Mouse (Mus musculus) neural tube, embryonic 11.5 days (tissue): ENCODE data around the gene Tbc1d5. TPM values are rescaled to one million over a fixed set of nuclear protein-coding genes. Genes with fewer than 3 reads are reported as not detected.

Experiments
- ATAC-seq: fragments of 200-750 bp; cut with Nextera tagmentation; 2 replicates; pipeline ENCODE4 v1.8.0; 2017; ENCODE audit warnings: moderate number of reproducible peaks, mild to moderate bottlenecking, moderate TSS enrichment, moderate library complexity; ENCODE audit not compliant: insufficient read depth, low FRiP score, low TSS enrichment
- DNase-seq: peaks from one replicate; pipeline ENCODE4 v3.0.0-alpha.2; 2015; ENCODE audit warnings: low spot score
- H3K27ac ChIP-seq: fragments of 300-500 bp; sonication (generic); 2 replicates; pipeline ENCODE4 v1.5.1; 2014; ENCODE audit warnings: low read depth, mild to moderate bottlenecking, low read length
- H3K27me3 ChIP-seq: fragments of 300-500 bp; sonication (generic); 2 replicates; pipeline ENCODE4 v1.6.1; 2014; ENCODE audit warnings: mild to moderate bottlenecking, low read length, mixed read lengths; ENCODE audit not compliant: control insufficient read depth, insufficient read depth
- H3K36me3 ChIP-seq: fragments of 300-500 bp; sonication (generic); 2 replicates; pipeline ENCODE4 v1.6.1; 2014; ENCODE audit warnings: mild to moderate bottlenecking, low read length, moderate library complexity, mixed read lengths; ENCODE audit not compliant: control insufficient read depth, insufficient read depth
- H3K4me1 ChIP-seq: fragments of 300-500 bp; sonication (generic); 2 replicates; pipeline ENCODE4 v1.6.1; 2014; ENCODE audit warnings: low read length, mixed read lengths; ENCODE audit not compliant: control insufficient read depth, insufficient read depth
- H3K4me2 ChIP-seq: fragments of 300-500 bp; sonication (generic); 2 replicates; pipeline ENCODE4 v1.6.1; 2014; ENCODE audit warnings: low read depth, mild to moderate bottlenecking, moderate library complexity
- H3K4me3 ChIP-seq: fragments of 300-500 bp; sonication (generic); 2 replicates; pipeline ENCODE4 v1.5.1; 2014; ENCODE audit warnings: low read depth, low read length
- H3K9ac ChIP-seq: fragments of 300-500 bp; sonication (generic); 2 replicates; pipeline ENCODE4 v1.6.1; 2014; ENCODE audit warnings: mild to moderate bottlenecking, low read length
- H3K9me3 ChIP-seq: fragments of 300-500 bp; sonication (generic); 2 replicates; pipeline ENCODE4 v1.6.1; 2016; ENCODE audit warnings: low read length; ENCODE audit not compliant: control insufficient read depth
- WGBS: fragments of 180-500 bp; shearing (Covaris S2); extraction: QIAGEN DNeasy Blood & Tissue Kit; methylation state at CpG from one replicate; pipeline ENCODE4 v1.1.7; 2014; 5-methylcytosine and 5-hydroxymethylcytosine counted together
- polyA plus RNA-seq: library from polyadenylated mRNA; unstranded; fragments of >200 nt; fragmentation: Nextera tagmentation; extraction: Ambion mirVana; gene quantifications from 2 replicates; pipeline ENCODE4 v1.2.1, GENCODE M21; 2014

Gene Tbc1d5
- polyA plus RNA-seq, 1 experiment from 2014 or later, result 11.6 TPM

- 83% methylated on average over 2 of the region's 2 CpGs for WGBS
- Histone ChIP-seq H3K9me3 (no peaks in the 10 kb centered on the region), H3K36me3 (no peaks in the 10 kb centered on the region), H3K4me3 (no peak overlapping the region), H3K9ac (no peak overlapping the region), H3K27me3 (no peaks in the 10 kb centered on the region), H3K27ac (no peak overlapping the region), H3K4me2 (no peak overlapping the region), H3K4me1 (no peaks in the 10 kb centered on the region)
- ATAC-seq, result no peak
- DNase-seq, result no peak
Observed at GRCm38 (mm10) chr17:51194787-51195186, 15.6 kb upstream of the Tbc1d5 start.

GRCm38 (mm10) chr17:51191381-51191780 lies 12.2 kb upstream of the Tbc1d5 start:
- Histone ChIP-seq H3K4me2 (no peak overlapping the region), H3K27me3 (no peaks in the 10 kb centered on the region), H3K27ac (no peak overlapping the region), H3K9ac (no peak overlapping the region), H3K9me3 (no peaks in the 10 kb centered on the region), H3K36me3 (no peaks in the 10 kb centered on the region), H3K4me3 (no peak overlapping the region), H3K4me1 (no peaks in the 10 kb centered on the region)
- DNase-seq, result no peak
- ATAC-seq, result no peak
- WGBS, result 87% methylated on average over 1 of the region's 1 CpGs

GRCm38 (mm10) chr17:51182715-51183114 lies 3.6 kb upstream of the Tbc1d5 start:
- DNase-seq (no peak), ATAC-seq (no peak)
- 85% methylated on average over 2 of the region's 2 CpGs for WGBS

GRCm38 (mm10) chr17:51178491-51179194 lies 509 bp downstream of the Tbc1d5 start:
- H3K36me3 ChIP-seq, result no peaks in the 10 kb centered on the region
- peak overlapping the region; percentile 84 for H3K9ac ChIP-seq
- H3K4me2 ChIP-seq, result peak overlapping the region; percentile 70
- peak overlapping the region; percentile 99 for H3K27ac ChIP-seq
- H3K4me3 ChIP-seq, result peak overlapping the region; percentile 61
- no peaks in the 10 kb centered on the region for H3K27me3 ChIP-seq
- 0% methylated on average over 35 of the region's 59 CpGs for WGBS
- DNase-seq, result peak; percentile 78
- ATAC-seq, result peak; percentile 73
- no peaks in the 10 kb centered on the region for H3K9me3 ChIP-seq
- no peaks in the 10 kb centered on the region; the same call in 1 of the 2 replicates for H3K4me1 ChIP-seq

More at GRCm38 (mm10) chr17:51182715-51183114, 3.6 kb upstream of the Tbc1d5 start:
- H3K36me3 ChIP-seq, result no peaks in the 10 kb centered on the region
- no peaks in the 10 kb centered on the region for H3K27me3 ChIP-seq
- no peak overlapping the region for H3K27ac ChIP-seq
- H3K4me2 ChIP-seq, result no peak overlapping the region
- H3K4me1 ChIP-seq, result no peaks in the 10 kb centered on the region; the same call in 1 of the 2 replicates
- no peaks in the 10 kb centered on the region for H3K9me3 ChIP-seq
- no peak overlapping the region for H3K4me3 ChIP-seq
- no peak overlapping the region for H3K9ac ChIP-seq

- ATAC-seq, result no peak
- no peaks in the 10 kb centered on the region; the same call in 1 of the 2 replicates for H3K4me1 ChIP-seq
- no peaks in the 10 kb centered on the region for H3K9me3 ChIP-seq
- peak overlapping the region; percentile 70 for H3K4me2 ChIP-seq
- H3K27ac ChIP-seq, result peak overlapping the region; percentile 99; the same call in 1 of the 2 replicates
- H3K9ac ChIP-seq, result peak overlapping the region; percentile 84
- no peaks in the 10 kb centered on the region for H3K36me3 ChIP-seq
- peak; percentile 19 for DNase-seq
- peak overlapping the region; percentile 61 for H3K4me3 ChIP-seq
- H3K27me3 ChIP-seq, result no peaks in the 10 kb centered on the region
- 69% methylated on average over 6 of the region's 6 CpGs for WGBS
Observed at GRCm38 (mm10) chr17:51177923-51178322, 1.2 kb downstream of the Tbc1d5 start.

- Histone ChIP-seq H3K4me2 (no peak overlapping the region), H3K4me3 (no peak overlapping the region), H3K36me3 (no peaks in the 10 kb centered on the region), H3K27ac (no peak overlapping the region), H3K9ac (no peak overlapping the region), H3K9me3 (no peaks in the 10 kb centered on the region), H3K4me1 (no peaks in the 10 kb centered on the region), H3K27me3 (no peaks in the 10 kb centered on the region)
- DNase-seq, result no peak
- ATAC-seq, result no peak
- 88% methylated on average over 1 of the region's 1 CpGs for WGBS
Observed at GRCm38 (mm10) chr17:51172332-51172731, 6.8 kb downstream of the Tbc1d5 start.

- no peak for DNase-seq
- Histone ChIP-seq H3K36me3 (no peaks in the 10 kb centered on the region), H3K4me1 (no peaks in the 10 kb centered on the region), H3K4me3 (no peak overlapping the region), H3K9me3 (no peaks in the 10 kb centered on the region), H3K9ac (no peak overlapping the region), H3K27ac (no peak overlapping the region), H3K27me3 (no peaks in the 10 kb centered on the region), H3K4me2 (no peak overlapping the region)
- 91% methylated on average over 3 of the region's 3 CpGs for WGBS
- no peak for ATAC-seq
Observed at GRCm38 (mm10) chr17:51171504-51171903, 7.6 kb downstream of the Tbc1d5 start.

- no peaks in the 10 kb centered on the region for H3K4me1 ChIP-seq
- no peaks in the 10 kb centered on the region for H3K9me3 ChIP-seq
- H3K4me2 ChIP-seq, result no peak overlapping the region
- H3K9ac ChIP-seq, result no peak overlapping the region
- no peak overlapping the region for H3K4me3 ChIP-seq
- no peaks in the 10 kb centered on the region for H3K36me3 ChIP-seq
- no peak overlapping the region for H3K27ac ChIP-seq
- no peak for DNase-seq
- no peaks in the 10 kb centered on the region for H3K27me3 ChIP-seq
- WGBS, result 83% methylated on average over 4 of the region's 4 CpGs
- ATAC-seq, result no peak
Observed at GRCm38 (mm10) chr17:51169911-51170310, 9.2 kb downstream of the Tbc1d5 start.

- H3K4me3 ChIP-seq, result no peak overlapping the region
- H3K9ac ChIP-seq, result no peak overlapping the region
- H3K4me2 ChIP-seq, result no peak overlapping the region
- no peaks in the 10 kb centered on the region for H3K4me1 ChIP-seq
- H3K27me3 ChIP-seq, result no peaks in the 10 kb centered on the region
- no peak for ATAC-seq
- no peak overlapping the region for H3K27ac ChIP-seq
- no peaks in the 10 kb centered on the region for H3K9me3 ChIP-seq
- H3K36me3 ChIP-seq, result no peaks in the 10 kb centered on the region
- no peak for DNase-seq
Observed at GRCm38 (mm10) chr17:51162366-51162765, 16.8 kb downstream of the Tbc1d5 start.
